Mouse (Mus musculus) mouse embryonic stem cell (cell line): Measurements from ENCODE around the gene Hmg20a.
"Not testable (repeated sequence)": the region's sequence is repeated elsewhere in the genome, so short reads cannot be mapped to it uniquely, and the experiment has no call there.

ENCODE experiments used
- in situ Hi-C, 2 experiments: fragments of 300-500 bp; cut with MboI; formaldehyde crosslinking; loops; 1 replicate in 1 of 2; 3 replicates in 1 of 2; pipeline ENCODE4 v1.14.3; 2019 to 2020; ENCODE audit warnings: low sequenced_read_pairs in 2 of 2, low pct_unique_long_range_greater_than_20kb in 1 of 2, mixed read lengths in 1 of 2; ENCODE audit not compliant: unreplicated experiment in 1 of 2

The Hmg20a gene

DNA sequence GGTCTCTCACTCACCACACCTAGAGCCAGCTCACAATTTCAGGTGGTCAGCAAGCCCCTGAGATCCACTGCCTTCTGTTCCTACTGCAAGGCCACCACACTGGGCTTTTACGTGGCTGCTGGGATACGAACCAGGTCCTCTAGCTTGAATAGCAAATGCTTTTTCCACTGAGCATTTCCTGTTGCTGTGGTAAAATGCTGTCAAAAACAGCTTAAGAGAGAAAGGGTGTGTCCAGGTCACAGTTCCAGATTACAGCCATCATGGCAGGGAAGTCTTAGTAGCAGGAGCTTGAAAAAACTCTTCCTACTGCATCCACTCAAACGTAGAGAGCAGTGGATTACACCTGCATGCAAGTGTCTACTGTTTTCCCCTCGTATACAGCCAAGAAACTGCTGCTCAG is 6.5 kb downstream of the Hmg20a start:
- in situ Hi-C loops, result no loop called here

- in situ Hi-C loops, result no loop called here
Measured at GRCm38 (mm10) chr9:56435821-56436526, 17.6 kb downstream of the Hmg20a start.

DNA sequence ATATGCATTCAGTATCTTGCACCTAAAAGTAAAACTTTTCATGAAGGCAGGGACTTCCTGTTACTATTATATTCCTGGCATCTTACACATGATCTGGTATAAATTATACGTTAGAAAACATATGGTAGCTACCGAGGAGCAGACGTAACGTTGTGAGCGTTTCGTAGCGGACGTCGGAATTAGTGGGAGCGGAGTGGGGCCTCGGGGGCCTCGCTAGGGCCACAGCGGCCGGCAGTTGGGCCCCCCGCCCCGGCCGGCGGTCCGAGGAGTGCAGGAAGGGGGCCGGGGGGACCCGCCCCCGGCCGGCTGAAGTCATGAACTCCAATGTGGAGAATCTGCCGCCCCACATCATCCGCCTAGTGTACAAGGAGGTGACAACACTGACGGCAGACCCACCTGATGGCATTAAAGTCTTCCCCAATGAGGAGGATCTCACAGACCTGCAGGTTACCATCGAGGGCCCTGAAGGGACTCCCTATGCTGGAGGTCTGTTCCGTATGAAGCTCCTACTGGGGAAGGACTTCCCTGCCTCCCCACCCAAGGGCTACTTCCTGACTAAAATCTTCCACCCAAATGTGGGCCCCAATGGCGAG is 19.0 kb downstream of the Hmg20a start:
- in situ Hi-C loops, result not testable (repeated sequence)

GRCm38 (mm10) chr9:56439699-56440098 is 21.3 kb downstream of the Hmg20a start:
- in situ Hi-C loops, result no loop called here

DNA sequence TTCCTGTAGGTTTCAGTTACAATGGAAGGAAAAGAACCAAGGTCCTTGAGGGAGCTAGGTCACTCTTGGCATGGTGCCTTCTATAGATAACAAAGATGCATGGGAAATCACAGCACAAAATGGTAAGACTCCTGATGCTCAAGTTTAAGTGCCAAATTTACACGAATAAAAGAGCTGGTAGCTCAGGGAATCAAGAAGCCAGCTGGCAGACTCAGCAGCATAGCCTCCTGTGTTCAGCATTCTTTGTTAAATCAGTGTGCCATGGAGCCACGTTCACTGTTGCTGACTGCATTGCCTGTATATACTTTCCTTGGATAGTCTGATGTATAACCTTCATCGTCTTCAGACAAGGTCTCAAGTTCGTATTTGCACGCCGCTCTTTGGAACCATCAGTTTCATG is 33.2 kb downstream of the Hmg20a start:
- in situ Hi-C loops, result no loop called here

DNA sequence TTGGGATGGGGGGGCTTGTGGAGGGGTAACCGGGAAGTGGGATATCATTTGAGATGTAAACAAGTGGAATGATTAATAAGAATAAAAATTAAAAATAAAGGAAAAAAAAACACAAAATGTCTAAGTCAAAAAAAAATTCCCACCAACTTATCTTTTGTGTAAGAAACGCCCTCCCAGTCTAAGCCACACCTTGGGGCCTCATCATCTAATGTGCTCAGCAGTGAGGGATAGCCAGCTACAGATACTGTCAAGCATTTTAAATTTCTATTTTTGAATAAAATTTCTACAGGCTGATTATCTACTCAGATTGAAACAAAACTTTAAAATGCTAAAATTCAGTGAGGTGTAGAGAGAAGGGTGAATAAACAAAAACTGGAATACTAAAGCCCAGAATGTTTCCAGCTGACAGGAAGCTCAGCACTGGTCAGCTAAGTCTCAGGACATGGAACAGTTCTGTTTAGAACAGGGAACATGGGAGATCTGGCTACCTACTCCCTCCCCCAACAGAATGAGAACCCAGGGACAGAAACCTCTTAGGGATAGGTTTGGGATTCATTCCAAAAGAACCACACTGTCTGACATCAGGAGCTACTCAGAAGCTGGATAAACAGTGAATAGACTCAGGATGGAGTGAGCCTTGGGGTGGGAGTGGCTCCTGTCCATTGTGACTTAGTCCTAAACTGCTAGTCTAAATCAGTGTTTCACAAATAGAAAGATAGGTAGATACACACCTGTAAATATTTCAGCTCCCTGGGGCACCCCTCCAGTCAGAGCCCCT is 34.8 kb downstream of the Hmg20a start:
- in situ Hi-C loops, result no loop called here

GRCm38 (mm10) chr9:56456426-56456825 is 38.0 kb downstream of the Hmg20a start:
- in situ Hi-C loops, result no loop called here

- in situ Hi-C loops, result no loop called here
Measured at GRCm38 (mm10) chr9:56460987-56461386, 42.6 kb downstream of the Hmg20a start.

DNA sequence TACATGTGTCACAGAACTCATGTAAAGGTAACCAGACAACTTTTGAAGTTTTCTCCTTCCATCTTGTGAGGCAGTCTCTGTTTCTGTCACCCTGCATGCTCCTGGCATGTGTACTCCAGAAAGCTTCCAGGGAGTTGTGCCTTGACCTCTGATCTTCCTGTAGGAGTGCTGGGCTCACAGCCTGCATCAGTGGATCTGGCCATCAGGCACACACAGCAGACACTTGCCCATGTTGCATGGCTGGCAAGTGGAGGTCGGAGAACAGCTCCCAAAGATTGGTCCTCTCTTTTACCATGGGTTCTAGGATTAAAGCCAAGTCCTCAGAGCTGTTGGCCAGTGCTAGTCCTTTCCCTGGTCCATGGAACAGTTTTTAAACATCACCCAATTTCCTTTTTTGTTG is 44.2 kb downstream of the Hmg20a start:
- in situ Hi-C loops, result no loop called here

- in situ Hi-C loops, result no loop called here
Measured at GRCm38 (mm10) chr9:56463046-56463445, 44.6 kb downstream of the Hmg20a start.

DNA sequence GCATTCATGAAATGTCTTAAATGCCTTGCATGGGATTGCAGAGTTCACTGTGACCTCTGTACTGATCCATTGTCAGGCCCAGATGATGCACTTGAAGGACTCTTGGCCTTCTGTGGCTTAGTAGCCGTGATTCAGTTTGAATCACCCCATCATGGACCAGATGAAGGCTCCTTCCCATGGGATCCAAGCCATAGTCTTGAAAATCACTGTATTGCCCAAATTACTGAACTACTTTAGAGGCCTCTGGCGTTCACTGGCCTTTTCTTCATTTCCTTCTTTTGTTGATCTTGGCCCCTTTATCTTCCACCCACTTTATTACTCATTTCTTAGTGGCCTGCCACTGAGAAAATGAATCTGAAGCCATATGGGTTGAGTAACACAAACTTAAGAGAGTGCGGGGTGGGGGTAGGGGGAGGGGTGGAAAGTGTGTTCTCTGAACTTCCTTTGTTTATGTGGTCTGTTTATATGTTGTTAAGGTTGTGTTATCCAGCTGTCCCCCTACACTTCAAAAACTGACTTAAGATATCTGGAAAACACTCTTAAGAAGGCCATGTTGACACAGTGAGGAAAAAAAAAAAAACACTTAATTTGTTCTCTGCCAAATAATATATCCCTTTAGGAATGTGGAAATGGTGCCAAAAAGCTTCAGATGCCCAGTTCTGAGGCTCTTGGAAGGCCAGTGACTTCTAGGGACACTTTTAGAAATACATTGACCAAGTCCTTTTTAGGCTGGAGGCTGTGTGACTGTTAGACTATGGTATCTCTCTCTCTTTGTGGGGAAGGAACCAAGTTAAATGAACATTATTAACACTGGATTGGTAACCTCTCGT is 45.5 kb downstream of the Hmg20a start:
- in situ Hi-C loops, result no loop called here

GRCm38 (mm10) chr9:56464863-56465654 is 46.6 kb downstream of the Hmg20a start:
- in situ Hi-C loops, result no loop called here

DNA sequence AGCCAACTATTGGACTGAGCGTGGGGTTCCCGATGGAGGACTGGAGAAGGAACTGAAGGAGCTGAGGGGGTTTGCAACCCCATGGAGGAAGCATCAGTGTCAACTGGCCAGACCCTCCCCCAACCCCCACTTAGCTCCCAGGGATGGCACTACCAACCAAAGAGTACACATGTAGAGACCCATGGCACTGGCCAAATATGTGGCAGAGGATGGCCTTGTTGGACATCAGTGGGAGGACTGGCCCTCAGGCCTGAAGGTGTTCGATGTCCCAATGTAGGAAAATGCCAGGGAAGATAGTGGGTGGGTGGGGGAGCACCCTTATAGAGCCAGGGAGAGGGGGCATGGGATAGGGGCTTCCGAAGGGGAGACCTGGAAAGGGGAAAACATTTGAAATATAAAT is 47.8 kb downstream of the Hmg20a start:
- in situ Hi-C loops, result no loop called here

- in situ Hi-C loops, result no loop called here
Measured at GRCm38 (mm10) chr9:56469656-56470055, 51.2 kb downstream of the Hmg20a start.

GRCm38 (mm10) chr9:56470291-56470690 is 51.9 kb downstream of the Hmg20a start:
- in situ Hi-C loops, result no loop called here

DNA sequence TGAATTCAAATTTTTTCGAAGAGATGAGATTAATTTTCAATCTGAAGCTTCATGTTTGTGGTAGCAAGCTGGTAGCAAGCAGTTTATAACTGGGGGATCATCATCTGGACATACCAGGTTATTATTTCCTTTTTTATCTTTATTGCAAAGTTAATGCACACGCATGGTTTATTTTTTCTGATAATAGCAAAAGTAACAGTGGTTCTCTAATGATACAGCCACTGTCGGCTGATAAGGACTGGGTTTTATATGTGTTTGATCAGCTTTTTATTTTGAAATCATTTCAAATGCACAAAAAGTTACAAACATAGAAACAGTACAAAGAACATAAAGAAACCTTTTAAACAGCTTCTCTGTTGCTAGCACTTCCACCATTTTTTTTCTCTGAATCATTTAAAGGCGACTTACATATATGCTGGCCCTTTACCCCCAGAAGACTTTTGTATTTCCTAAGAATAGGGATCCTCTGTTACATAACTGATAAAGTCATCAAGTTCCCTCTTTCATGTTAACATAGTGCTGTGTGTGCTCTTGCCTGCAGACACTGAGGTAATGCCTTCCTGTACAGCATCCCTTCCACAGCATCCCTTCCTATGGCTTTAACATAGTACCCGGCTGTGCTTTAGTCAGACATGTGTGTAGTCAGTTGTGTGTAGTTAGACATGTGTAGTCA is 60.7 kb downstream of the Hmg20a start:
- in situ Hi-C loops, result no loop called here

DNA sequence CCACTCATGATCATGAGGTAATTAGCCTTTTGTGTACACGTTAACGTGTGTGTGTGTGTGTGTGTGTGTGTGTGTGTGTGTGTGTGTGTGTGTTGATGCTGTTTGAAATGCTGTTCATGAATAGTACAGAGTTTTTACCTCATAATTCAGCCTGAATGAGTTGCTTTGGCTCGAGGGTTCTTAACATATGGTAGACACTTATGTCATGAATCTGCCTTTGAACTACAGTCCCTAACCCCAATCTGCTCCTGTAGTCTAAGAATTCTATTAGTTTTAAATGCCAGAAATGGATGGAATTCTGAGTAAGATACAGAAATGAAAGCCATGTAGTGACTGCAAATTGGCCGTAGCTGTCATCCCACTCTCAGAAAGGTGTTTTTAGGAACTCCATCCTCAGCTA is 64.2 kb downstream of the Hmg20a start:
- in situ Hi-C loops, result no loop called here

DNA sequence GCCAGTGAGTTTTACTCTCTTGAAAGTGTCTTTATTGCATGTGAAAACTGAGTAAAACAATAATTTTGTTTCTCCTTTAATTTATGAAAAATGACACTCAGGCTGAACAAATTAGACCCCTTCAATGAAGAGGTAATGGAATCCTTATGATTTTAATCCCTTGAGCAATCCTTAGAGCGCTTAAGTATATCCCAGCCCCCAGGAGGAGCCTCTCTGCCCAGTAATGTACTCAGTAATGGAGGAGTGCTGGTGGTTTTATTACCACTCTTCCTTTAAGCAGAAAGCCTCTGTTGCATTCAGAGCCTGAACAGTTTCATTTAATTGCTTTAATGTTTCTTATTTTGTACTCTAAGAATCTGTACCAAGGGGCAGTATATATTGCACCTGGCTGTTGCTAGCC is 67.0 kb downstream of the Hmg20a start:
- in situ Hi-C loops, result no loop called here
